Mouse (Mus musculus) hindlimb bud, embryonic 11.5 days (tissue): ENCODE data around the gene Nap1l1.
"Not testable (repeated sequence)": the region's sequence is repeated elsewhere in the genome, so short reads cannot be mapped to it uniquely, and the experiment has no call there.

Source experiments
- DNase-seq: peaks from one replicate; pipeline ENCODE4 v3.0.0-alpha.2; 2012; ENCODE audit warnings: low read depth, low spot score; ENCODE audit errors: extremely low spot score

Nap1l1 gene

GRCm38 (mm10) chr10:111479599-111479998, 6.6 kb downstream of the Nap1l1 start:
- DNase-seq = no peak

DNA sequence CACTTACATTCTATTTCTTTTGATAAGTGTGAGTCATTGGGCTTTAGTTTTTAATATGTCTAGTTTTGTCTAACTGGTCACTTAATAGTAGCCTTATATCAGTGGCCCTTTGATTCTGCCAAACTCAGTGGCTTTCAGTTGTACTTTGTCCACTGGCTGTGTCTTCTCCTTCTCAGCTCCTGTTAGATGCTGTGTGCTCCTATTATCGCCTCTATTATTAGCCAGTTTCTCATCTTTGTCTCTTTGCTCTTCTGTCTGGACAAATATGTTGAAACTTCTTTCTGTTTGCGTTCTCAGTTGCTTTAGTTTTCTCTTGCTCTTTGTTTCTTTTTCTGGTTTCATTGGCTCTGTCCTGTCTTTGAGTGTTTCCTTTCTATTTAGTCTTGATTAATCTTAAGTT, 9.6 kb downstream of the Nap1l1 start:
- DNase-seq = no peak

GRCm38 (mm10) chr10:111484079-111484478, 11.1 kb downstream of the Nap1l1 start:
- DNase-seq = no peak

DNA sequence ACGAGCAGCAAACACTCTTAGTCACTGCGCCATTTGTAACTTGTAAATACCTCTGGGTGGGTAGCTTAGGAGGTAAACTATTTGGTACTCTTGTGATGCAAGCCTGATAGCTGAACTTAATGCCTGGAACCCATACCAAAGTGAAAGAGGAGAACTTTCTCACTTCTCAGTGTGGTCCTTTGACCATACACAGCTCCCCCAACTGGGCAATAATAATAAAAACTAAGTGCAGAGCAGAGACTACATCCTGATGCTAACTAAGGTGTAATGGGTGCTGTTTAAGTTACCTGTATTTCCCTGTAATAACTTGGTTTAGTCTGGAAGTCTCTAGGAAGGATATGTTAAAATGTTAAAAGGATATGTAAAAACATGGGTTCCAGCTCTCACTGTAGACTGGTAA, 15.8 kb downstream of the Nap1l1 start:
- no peak for DNase-seq

GRCm38 (mm10) chr10:111490079-111490478, 17.1 kb downstream of the Nap1l1 start:
- DNase-seq = not testable (repeated sequence)

- no peak for DNase-seq
Measured at GRCm38 (mm10) chr10:111495888-111496287, 22.9 kb downstream of the Nap1l1 start.

GRCm38 (mm10) chr10:111499892-111500291, 26.9 kb downstream of the Nap1l1 start:
- no peak for DNase-seq

DNA sequence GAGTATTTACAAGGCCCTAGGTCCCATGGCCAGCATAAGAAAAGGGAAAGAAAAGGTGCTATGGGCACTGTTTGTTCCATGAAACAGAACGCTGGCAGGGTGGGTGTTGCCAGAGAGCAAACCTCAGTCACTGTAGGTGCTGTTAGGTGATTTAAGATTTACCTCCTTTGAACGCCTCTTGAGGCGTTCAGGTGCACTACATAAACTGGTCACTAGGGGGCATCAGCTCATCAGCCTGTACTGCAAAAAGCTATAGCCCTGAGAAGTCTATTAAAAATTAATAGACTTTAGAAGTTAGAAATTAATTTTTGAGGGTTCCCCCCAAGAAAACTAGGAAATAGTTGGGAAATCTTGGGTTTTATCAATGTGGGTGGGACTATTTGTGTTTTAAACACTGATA, 30.0 kb downstream of the Nap1l1 start:
- DNase-seq = peak; percentile 82

GRCm38 (mm10) chr10:111503716-111504115, 30.7 kb downstream of the Nap1l1 start:
- DNase-seq = peak; percentile 18

GRCm38 (mm10) chr10:111504606-111505005, 31.6 kb downstream of the Nap1l1 start:
- DNase-seq = no peak

GRCm38 (mm10) chr10:111505406-111505805, 32.4 kb downstream of the Nap1l1 start:
- DNase-seq = no peak

DNA sequence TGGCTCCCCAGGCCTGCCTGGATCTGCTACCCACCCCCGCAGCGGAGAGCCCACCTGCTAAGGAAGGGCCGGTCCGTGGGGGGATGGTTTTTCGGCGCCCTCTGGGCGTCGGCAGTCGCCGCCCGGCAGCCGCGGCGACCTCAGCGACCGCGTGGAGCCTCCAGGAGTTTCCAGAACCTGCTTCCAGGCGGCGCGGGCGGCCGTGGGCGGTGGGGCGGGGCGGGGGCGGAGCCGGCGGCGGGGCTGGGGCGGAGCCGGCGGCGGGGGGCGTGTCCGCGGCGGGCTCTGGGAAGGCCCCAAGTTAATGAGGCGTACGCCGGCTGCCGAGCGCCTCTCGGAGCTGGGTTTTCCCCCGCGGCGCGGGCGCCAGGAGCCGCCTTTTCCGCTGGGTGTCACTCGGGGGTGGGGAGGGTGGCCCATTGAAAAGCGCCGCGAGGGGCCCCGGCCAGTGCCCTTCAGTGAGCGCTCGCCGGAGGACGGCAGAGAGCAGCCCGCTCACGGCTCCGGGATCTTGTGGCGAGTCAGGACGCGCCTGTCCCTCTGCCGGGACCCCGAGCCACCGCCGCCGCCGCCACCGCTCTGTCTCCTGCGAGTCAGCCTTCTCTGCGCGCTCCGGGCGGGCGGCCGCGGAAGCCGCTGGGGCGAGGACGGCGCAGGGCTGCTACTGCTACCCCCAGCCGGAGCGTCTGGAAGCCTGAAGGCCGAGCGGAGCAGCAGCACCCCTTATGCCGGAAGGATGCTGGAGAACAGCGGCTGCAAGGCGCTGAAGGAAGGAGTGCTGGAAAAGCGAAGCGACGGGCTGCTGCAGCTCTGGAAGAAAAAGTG, 33.3 kb downstream of the Nap1l1 start, which contains the start of gene Phlda1:
Gene Phlda1 (plus strand): TSS at position 186 of the 825 bp plus-strand sequence.
- DNase-seq = peak; percentile 41

- DNase-seq = peak; percentile 12
Measured at GRCm38 (mm10) chr10:111506926-111507459, 34.0 kb downstream of the Nap1l1 start.

GRCm38 (mm10) chr10:111507460-111508211, 34.6 kb downstream of the Nap1l1 start:
- peak; percentile 26 for DNase-seq

DNA sequence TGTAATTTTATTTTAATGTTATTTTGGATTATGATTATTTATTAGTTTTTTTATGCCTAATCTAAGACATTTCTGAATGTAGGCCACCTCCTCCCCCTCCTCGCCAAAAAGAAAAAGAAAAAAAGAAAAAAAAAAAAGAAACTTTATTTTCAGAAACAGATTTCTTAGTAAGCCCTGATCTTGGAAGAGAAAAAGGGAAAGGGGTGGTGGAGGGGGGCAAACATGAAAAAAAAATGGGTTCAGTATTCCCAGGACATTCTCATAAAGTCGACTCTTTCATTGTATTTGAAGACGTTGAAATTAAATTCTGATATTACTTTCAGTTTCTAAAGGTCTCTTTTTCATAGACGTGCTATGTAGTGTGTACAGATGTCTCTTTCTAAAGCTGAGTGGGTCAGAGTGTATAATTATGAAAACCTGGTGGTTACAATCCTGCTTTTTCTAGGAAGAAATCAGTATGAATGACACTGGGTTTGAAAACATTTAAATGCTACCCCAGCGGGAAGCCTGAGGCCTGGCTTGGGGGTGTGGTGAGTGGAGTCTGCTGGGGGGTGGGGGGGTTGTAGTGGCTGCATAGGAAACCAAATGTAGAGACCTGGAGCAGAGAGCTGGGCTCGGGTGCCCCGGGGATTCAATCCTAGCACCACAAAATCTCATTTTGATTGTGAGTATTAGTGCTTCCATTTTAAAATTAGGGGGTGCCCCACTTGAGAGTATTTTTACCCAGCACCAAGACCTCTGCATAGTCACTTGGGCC, 35.5 kb downstream of the Nap1l1 start:
- DNase-seq = no peak

- DNase-seq = no peak
Measured at GRCm38 (mm10) chr10:111509103-111509784, 36.2 kb downstream of the Nap1l1 start.

DNA sequence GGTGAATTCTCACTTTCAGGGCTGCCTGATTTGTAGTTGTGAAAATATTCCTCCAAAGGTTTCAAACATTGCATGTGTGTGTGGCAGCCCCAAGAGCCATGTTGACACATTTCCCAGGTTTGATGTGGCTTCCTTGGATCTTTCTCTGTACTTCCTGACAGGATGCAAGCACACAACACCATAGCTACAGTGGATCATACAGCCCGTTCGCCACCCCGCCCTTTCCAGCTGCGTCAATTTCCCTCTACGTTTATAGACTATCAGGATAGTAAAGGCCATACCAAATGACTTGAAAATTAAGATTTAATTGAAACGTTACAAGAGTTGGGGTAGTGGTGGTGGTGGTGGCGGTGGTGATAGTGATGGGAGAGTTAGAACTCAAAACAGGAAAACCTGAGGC, 37.0 kb downstream of the Nap1l1 start:
- no peak for DNase-seq

GRCm38 (mm10) chr10:111510798-111511197, 37.8 kb downstream of the Nap1l1 start:
- no peak for DNase-seq

DNA sequence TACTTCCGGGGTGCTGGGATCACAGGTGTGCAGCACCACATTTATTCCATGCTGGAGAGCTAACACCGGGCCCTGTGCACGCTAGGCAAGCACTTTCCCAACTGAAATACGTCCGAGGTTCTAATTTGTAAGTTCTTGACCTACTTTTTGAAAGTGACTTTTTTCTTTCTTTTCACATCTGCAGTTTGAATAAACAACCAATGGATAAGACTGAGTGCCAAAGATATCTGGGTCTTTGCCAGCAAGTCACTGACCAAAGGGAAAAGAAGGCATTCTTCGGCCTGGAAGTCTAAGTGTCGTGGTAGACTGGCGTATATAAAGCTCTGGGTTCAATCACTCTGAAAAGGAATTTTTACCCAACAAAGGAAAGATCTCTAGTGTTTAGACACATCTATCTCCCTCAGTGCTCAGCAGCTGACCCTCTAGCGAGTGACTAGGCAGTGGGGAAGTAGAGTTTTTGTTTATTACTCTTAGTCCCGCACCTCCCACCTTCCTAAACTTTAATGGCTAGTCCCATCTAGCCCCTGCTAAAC, 39.1 kb downstream of the Nap1l1 start:
- DNase-seq = no peak

- DNase-seq = no peak
Measured at GRCm38 (mm10) chr10:111514282-111514885, 41.4 kb downstream of the Nap1l1 start.
